Mouse (Mus musculus) kidney, postnatal 0 days (tissue): ENCODE measurements around the gene P2ry6. TPM values are rescaled to one million over a fixed set of nuclear protein-coding genes. Genes with fewer than 3 reads are reported as not detected.

Experiments
- ATAC-seq: fragments of 200-750 bp; cut with Nextera tagmentation; replicated peaks from 2 replicates; pipeline ENCODE4 v1.8.0; 2017; ENCODE audit warnings: low read depth, moderate number of reproducible peaks, moderate TSS enrichment, moderate library complexity; ENCODE audit not compliant: low FRiP score
- DNase-seq: peaks from one replicate; pipeline ENCODE4 v3.0.0-alpha.2; 2016; ENCODE audit warnings: low spot score
- H3K27ac ChIP-seq: fragments of 300-500 bp; sonication (generic); 2 replicates; pipeline ENCODE4 v1.5.1; 2014; ENCODE audit warnings: mild to moderate bottlenecking
- H3K27me3 ChIP-seq: fragments of 300-500 bp; sonication (generic); 2 replicates; pipeline ENCODE4 v1.6.1; 2014; ENCODE audit warnings: low read length, mixed read lengths; ENCODE audit not compliant: insufficient read depth
- H3K36me3 ChIP-seq: fragments of 300-500 bp; sonication (generic); 2 replicates; pipeline ENCODE4 v1.6.1; 2014; ENCODE audit warnings: low read length, mixed read lengths; ENCODE audit not compliant: insufficient read depth
- H3K4me1 ChIP-seq: fragments of 300-500 bp; sonication (generic); replicated peaks from 2 replicates; pipeline ENCODE4 v1.6.1; 2014; ENCODE audit warnings: antibody characterized with exemption, low read length, mixed read lengths; ENCODE audit not compliant: insufficient read depth
- H3K4me2 ChIP-seq: fragments of 300-500 bp; sonication (generic); 2 replicates; pipeline ENCODE4 v1.6.1; 2014; ENCODE audit warnings: mild to moderate bottlenecking, low read length, moderate library complexity, mixed read lengths
- H3K4me3 ChIP-seq: fragments of 300-500 bp; sonication (generic); replicated peaks from 2 replicates; pipeline ENCODE4 v1.5.1; 2014; ENCODE audit warnings: low read depth, low read length
- H3K9ac ChIP-seq: fragments of 300-500 bp; sonication (generic); 2 replicates; pipeline ENCODE4 v1.6.1; 2014; ENCODE audit warnings: low read depth, low read length
- H3K9me3 ChIP-seq: fragments of 300-500 bp; sonication (generic); replicated peaks from 2 replicates; pipeline ENCODE4 v1.6.1; 2016; ENCODE audit warnings: low read length, inconsistent platforms, mixed read lengths
- CTCF ChIP-seq: IDR thresholded peaks from 2 replicates; pipeline ENCODE4 v1.5.1; 2016; ENCODE audit warnings: antibody characterized with exemption, low read depth, mild to moderate bottlenecking, moderate library complexity
- WGBS: fragments of 180-500 bp; shearing (Covaris S2); extraction: QIAGEN DNeasy Blood & Tissue Kit; methylation state at CpG from one replicate; pipeline ENCODE4 v1.1.7; 2014; 5-methylcytosine and 5-hydroxymethylcytosine counted together
- polyA plus RNA-seq: library from polyadenylated mRNA; unstranded; fragments of >200 nt; fragmentation: Nextera tagmentation; extraction: Ambion mirVana; gene quantifications from 2 replicates; pipeline ENCODE4 v1.2.1, GENCODE M21; 2015

Gene P2ry6
- polyA plus RNA-seq, 1 experiment from 2014 or later, result 5.0 TPM

DNA sequence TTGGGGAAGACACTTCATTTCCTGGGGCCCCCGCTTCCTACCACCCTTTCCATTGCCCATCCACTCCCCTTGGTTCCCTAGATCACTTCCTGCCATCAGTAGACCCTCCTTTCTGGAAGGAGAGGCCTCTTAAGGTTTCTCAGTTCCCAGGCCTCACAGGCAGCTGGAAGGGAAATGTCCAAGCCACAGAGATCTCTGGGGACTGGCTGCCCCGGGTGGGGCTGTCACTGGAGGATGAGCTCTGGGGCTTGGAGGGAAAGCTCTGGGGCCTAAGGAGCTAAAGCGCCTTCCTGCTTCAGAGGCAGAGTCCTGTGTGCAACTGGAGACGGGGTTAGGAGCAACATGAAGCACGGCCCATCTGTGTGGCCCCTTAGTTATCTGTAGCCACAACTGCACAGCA, 69.8 kb downstream of the P2ry6 start:
- WGBS, result 75% methylated on average over 5 of the region's 5 CpGs
- Histone ChIP-seq H3K36me3 (0 out of 2 replicates have a peak, but pooled peaks cover 2% of the 10 kb centered on the region), H3K4me1 (peaks cover 19% of the 10 kb centered on the region), H3K27me3 (no peaks in the 10 kb centered on the region), H3K9me3 (no peaks in the 10 kb centered on the region), H3K4me2 (no peak overlapping the region), H3K27ac (no peak overlapping the region), H3K4me3 (no peak overlapping the region), H3K9ac (no peak overlapping the region)
- DNase-seq, result no peak
- no peak for ATAC-seq
- no peak for TF ChIP-seq CTCF

- Histone ChIP-seq H3K4me3 (no peak overlapping the region), H3K9me3 (no peaks in the 10 kb centered on the region), H3K4me1 (peaks cover 3% of the 10 kb centered on the region; the same call in 1 of the 2 replicates), H3K4me2 (no peak overlapping the region), H3K36me3 (0 out of 2 replicates have a peak, but pooled peaks cover 2% of the 10 kb centered on the region), H3K27me3 (no peaks in the 10 kb centered on the region), H3K27ac (no peak overlapping the region), H3K9ac (no peak overlapping the region)
- ATAC-seq (peak; percentile 35), DNase-seq (peak; percentile 68)
- peak; percentile 70 for TF ChIP-seq CTCF
- WGBS, result 79% methylated on average over 9 of the region's 9 CpGs
Measured at GRCm38 (mm10) chr7:100902451-100903137, 71.9 kb downstream of the P2ry6 start.

GRCm38 (mm10) chr7:100897828-100898227, 76.6 kb downstream of the P2ry6 start:
- Histone ChIP-seq H3K4me1 (peaks cover 28% of the 10 kb centered on the region), H3K9ac (no peak overlapping the region), H3K36me3 (no peaks in the 10 kb centered on the region), H3K27ac (no peak overlapping the region), H3K4me3 (no peak overlapping the region), H3K4me2 (no peak overlapping the region), H3K9me3 (no peaks in the 10 kb centered on the region), H3K27me3 (no peaks in the 10 kb centered on the region)
- 89% methylated on average over 5 of the region's 5 CpGs for WGBS
- no peak for TF ChIP-seq CTCF
- DNase-seq (no peak), ATAC-seq (no peak)

DNA sequence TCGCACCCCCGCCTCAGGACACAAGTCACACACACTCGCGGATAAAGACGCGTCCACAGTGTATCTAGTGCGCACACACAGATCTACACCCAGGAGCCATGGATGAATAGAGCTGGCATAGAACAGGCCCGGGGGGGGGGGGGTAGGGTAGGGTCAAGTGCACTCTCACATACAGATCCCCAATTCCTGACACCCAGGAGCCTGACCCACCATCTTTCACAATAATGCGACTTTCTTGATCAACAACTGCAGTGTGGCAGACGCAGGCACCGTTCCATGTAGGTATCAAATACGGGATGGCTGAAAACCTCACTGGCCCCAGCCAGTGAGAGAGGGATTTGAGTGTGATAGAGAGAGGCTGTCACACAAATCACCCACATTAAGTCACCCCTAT, 79.6 kb downstream of the P2ry6 start:
- Histone ChIP-seq H3K27me3 (no peaks in the 10 kb centered on the region), H3K9ac (peak overlapping the region; percentile 68), H3K36me3 (peaks cover 5% of the 10 kb centered on the region; the same call in 1 of the 2 replicates), H3K4me1 (peaks cover 29% of the 10 kb centered on the region), H3K9me3 (no peaks in the 10 kb centered on the region), H3K27ac (no peak overlapping the region), H3K4me3 (peak overlapping the region; percentile 45), H3K4me2 (peak overlapping the region; percentile 93)
- 3% methylated on average over 12 of the region's 12 CpGs for WGBS
- ATAC-seq (no peak), DNase-seq (no peak)
- TF ChIP-seq CTCF, result no peak

DNA sequence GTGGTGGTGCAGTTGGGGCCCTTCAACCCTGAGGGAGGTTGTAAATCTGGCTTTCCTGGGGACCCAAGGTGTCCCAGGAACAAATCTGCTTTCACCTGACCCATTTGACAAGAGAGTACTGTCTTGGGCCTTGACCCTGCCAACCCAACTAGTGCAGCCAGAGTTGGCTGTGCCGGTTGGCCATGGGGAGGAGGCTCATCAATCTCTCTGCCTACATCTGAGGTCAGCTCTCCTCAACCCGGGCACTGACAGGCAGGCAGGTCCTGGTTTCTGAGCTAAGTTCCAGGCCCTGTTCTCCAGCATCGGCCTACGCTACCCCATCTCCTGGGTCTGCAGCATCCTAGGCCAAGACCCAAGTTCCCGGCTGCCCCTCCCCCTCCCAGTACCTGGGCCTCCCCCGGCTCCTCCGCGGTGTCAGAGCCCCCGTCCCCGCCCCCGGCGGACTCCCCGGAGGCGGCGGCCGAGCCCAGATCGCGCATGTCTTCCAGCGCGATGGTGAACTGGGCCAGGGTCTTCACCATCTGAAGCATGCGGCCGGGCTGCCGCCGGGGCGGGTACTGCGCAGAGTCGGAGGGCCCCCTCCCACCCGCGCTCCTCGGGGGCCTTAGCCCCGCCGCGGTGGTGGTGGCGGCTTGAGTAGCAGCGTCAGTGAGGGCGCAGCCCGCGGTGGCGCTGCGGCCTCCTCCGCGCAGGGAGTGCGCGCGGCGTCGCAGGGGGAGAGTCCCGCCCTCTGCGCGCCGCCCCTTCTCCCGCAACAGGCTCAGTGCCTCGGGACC, 80.2 kb downstream of the P2ry6 start:
- Histone ChIP-seq H3K4me1 (peaks cover 29% of the 10 kb centered on the region), H3K9me3 (no peaks in the 10 kb centered on the region), H3K4me2 (peak overlapping the region; percentile 93), H3K27me3 (no peaks in the 10 kb centered on the region), H3K27ac (no peak overlapping the region), H3K36me3 (peaks cover 11% of the 10 kb centered on the region), H3K9ac (peak overlapping the region; percentile 68), H3K4me3 (peak overlapping the region; percentile 45)
- DNase-seq (peak; percentile 52), ATAC-seq (no peak; the same call in 1 of the 2 replicates)
- TF ChIP-seq CTCF, result no peak
- 6% methylated on average over 53 of the region's 53 CpGs for WGBS

- peaks cover 29% of the 10 kb centered on the region for H3K4me1 ChIP-seq
- H3K36me3 ChIP-seq, result peaks cover 16% of the 10 kb centered on the region
- H3K9ac ChIP-seq, result peak overlapping the region; percentile 68; the same call in 1 of the 2 replicates
- ATAC-seq (0 out of 2 replicates have a peak, but pooled peaks have one; percentile 20), DNase-seq (no peak)
- peak overlapping the region; percentile 93 for H3K4me2 ChIP-seq
- no peak overlapping the region for H3K4me3 ChIP-seq
- no peaks in the 10 kb centered on the region for H3K27me3 ChIP-seq
- TF ChIP-seq CTCF, result no peak
- no peaks in the 10 kb centered on the region for H3K9me3 ChIP-seq
- 0 out of 2 replicates have a peak overlapping the region, but pooled peaks have one; percentile 20 for H3K27ac ChIP-seq
- WGBS, result 38% methylated on average over 20 of the region's 20 CpGs
Measured at GRCm38 (mm10) chr7:100893249-100894056, 81.0 kb downstream of the P2ry6 start.

Other genes with a start within 250 kb of the P2ry6 start
- gene Relt, start 111.2 kb downstream of the P2ry6 start, polyA plus RNA-seq, result 2.1 and 2.3 TPM in 2 replicates
- gene Arhgef17, start 42.5 kb downstream of the P2ry6 start, polyA plus RNA-seq, result 7.8 and 8.1 TPM in 2 replicates
- gene P2ry2, start 38.2 kb upstream of the P2ry6 start, polyA plus RNA-seq, result 4.0 and 4.2 TPM in 2 replicates
- 15.9 and 16.5 TPM in 2 replicates for gene Fchsd2, start 118.2 kb upstream of the P2ry6 start, polyA plus RNA-seq